In the genomic region with DNA sequence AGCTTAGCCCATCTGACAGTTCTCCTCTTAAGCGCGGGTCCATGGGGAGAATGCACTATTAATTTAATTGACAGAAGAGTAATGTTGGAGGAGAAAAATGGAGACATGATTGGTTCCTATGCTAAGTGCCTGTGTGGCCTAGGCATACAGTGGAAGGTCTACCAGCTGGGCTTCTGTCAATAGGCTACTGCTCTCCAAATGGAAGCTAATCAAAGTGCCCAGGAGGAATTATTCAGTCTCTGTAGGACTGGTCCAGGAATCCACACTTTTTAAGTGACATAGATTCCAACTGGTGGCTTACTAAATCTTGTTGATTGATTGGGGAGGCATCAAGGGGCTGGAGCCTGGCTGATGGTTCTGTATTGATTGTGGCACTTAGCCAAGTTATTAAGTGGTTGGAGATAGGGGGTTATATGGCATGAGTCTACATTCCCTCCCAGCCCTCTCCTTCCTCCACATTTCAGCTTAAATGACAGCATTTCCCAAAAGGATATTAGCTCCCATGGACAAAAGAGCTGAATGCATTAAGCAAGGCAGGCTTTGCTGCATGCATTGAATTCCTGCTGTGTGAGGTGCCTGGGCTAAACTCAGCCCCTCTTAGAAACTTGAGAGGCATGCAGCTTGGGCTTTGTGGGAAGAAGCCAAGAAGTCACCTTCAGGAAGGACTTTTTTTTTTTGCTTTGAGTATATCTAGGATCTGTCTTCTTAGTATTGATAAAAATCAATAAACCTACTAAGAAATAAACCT, we compare ENCODE assay signal across 23 mouse cellular contexts.
DNase-seq lines count a peak whose midpoint lies in the region; ATAC-seq and TF ChIP-seq lines count a peak whose summit lies in the region.
"Had no signal": no experiment of that assay in that cellular context is flagged by ENCODE, and none has a peak within 500 bp of the region (broad histone marks: within the 10 kb centered on the region; RNA-seq: fewer than 3 reads in every experiment).

No protein-coding gene starts in this region.

- DNase-seq in forebrain, embryonic 11.5 days (ENCODE audit: low spot score), result no peak
- DNase-seq in forebrain, postnatal 0 days, result no peak
- DNase-seq in midbrain, embryonic 10.5 days (ENCODE audit: low spot score), result peak; percentile 32
- DNase-seq in midbrain, postnatal 0 days (ENCODE audit: low spot score), result no peak
- peak; percentile 56 for DNase-seq in brain, embryonic 14.5 days (ENCODE audit: low read depth)
- DNase-seq in mesoderm, embryonic 11.5 days (ENCODE audit: low read depth, low spot score), result peak; percentile 52
- no peak for DNase-seq in kidney, postnatal 4 days
- DNase-seq in cerebellum, adult 2 months, result no peak
- DNase-seq: adrenal gland, postnatal 14 days; cerebellum, adult 11 months; cerebellum, postnatal 25 days; gastrocnemius, postnatal 14 days; heart, adult 18-20 months; heart, postnatal 4 days; kidney, adult 9 months; lung, embryonic 14.5 days; lung, postnatal 4 days had no signal

- no peak for TF ChIP-seq CTCF in forebrain, postnatal 0 days (IDR thresholded peaks at IDR 0.05; ENCODE audit: low read depth)
- no peak for TF ChIP-seq CTCF in midbrain, postnatal 0 days (IDR thresholded peaks at IDR 0.05)
- no peak for TF ChIP-seq CTCF in brain, embryonic 14.5 days (IDR thresholded peaks at IDR 0.05; ENCODE audit: borderline replicate concordance, extremely low read depth, insufficient read depth, insufficient read length)
- no peak for TF ChIP-seq CTCF in cerebellum, adult 2 months (IDR thresholded peaks at IDR 0.05; ENCODE audit: borderline replicate concordance, insufficient read depth, low read depth, low read length)

- H3K4me1 ChIP-seq in forebrain, embryonic 11.5 days (replicated peaks; ENCODE audit: control insufficient read depth, insufficient read depth, low read length), result no peaks in the 10 kb centered on the region
- H3K4me1 ChIP-seq in forebrain, postnatal 0 days (ENCODE audit: insufficient read depth), result no peaks in the 10 kb centered on the region
- H3K4me1 ChIP-seq in midbrain, embryonic 10.5 days, result peaks cover 30% of the 10 kb centered on the region
- no peaks in the 10 kb centered on the region for H3K4me1 ChIP-seq in midbrain, postnatal 0 days (ENCODE audit: insufficient read depth, low read length)
- no peaks in the 10 kb centered on the region for H3K4me1 ChIP-seq in cerebellum, adult 2 months (ENCODE audit: control insufficient read depth, insufficient read depth, low read length)
- H3K4me1 ChIP-seq: embryonic facial prominence, embryonic 15.5 days; intestine, embryonic 15.5 days; limb, embryonic 12.5 days; liver, embryonic 12.5 days had no signal

- no peak overlapping the region for H3K4me2 ChIP-seq in forebrain, embryonic 11.5 days (ENCODE audit: low read depth, low read length, severe bottlenecking)
- no peak overlapping the region for H3K4me2 ChIP-seq in forebrain, postnatal 0 days (ENCODE audit: low read depth)
- no peak overlapping the region for H3K4me2 ChIP-seq in midbrain, postnatal 0 days (ENCODE audit: low read depth, low read length, poor library complexity, severe bottlenecking)
- H3K4me2 ChIP-seq: embryonic facial prominence, embryonic 15.5 days; intestine, embryonic 15.5 days; limb, embryonic 12.5 days; liver, embryonic 12.5 days; lung, embryonic 14.5 days had no signal

- H3K27me3 ChIP-seq in forebrain, embryonic 11.5 days (ENCODE audit: control insufficient read depth, insufficient read depth, low read length), result no peaks in the 10 kb centered on the region
- H3K27me3 ChIP-seq in forebrain, postnatal 0 days (ENCODE audit: insufficient read depth, low read length), result no peaks in the 10 kb centered on the region
- peaks cover 13% of the 10 kb centered on the region for H3K27me3 ChIP-seq in midbrain, embryonic 10.5 days (ENCODE audit: low read depth, poor library complexity, severe bottlenecking)
- no peaks in the 10 kb centered on the region for H3K27me3 ChIP-seq in midbrain, postnatal 0 days (ENCODE audit: insufficient read depth, low read length)
- H3K27me3 ChIP-seq in cerebellum, adult 2 months (ENCODE audit: control insufficient read depth, insufficient read depth, low read length), result no peaks in the 10 kb centered on the region
- H3K27me3 ChIP-seq: embryonic facial prominence, embryonic 15.5 days; intestine, embryonic 15.5 days; limb, embryonic 12.5 days; liver, embryonic 12.5 days had no signal

- no peak for TF ChIP-seq POLR2A in brain, embryonic 14.5 days (IDR thresholded peaks at IDR 0.05; ENCODE audit: borderline replicate concordance, extremely low read depth, insufficient read depth, insufficient read length, poor library complexity, severe bottlenecking)
- no peak for TF ChIP-seq POLR2A in cerebellum, adult 2 months (IDR thresholded peaks at IDR 0.05; ENCODE audit: borderline replicate concordance, insufficient read depth, low read length)

- H3K9ac ChIP-seq in forebrain, embryonic 11.5 days (ENCODE audit: low read length), result no peak overlapping the region
- H3K9ac ChIP-seq in forebrain, postnatal 0 days, result no peak overlapping the region
- H3K9ac ChIP-seq in midbrain, postnatal 0 days (replicated peaks; ENCODE audit: low read length, poor library complexity, severe bottlenecking), result no peak overlapping the region
- H3K9ac ChIP-seq: embryonic facial prominence, embryonic 15.5 days; intestine, embryonic 15.5 days; limb, embryonic 12.5 days; liver, embryonic 12.5 days; lung, embryonic 14.5 days had no signal

- no peak overlapping the region for H3K4me3 ChIP-seq in forebrain, embryonic 11.5 days (ENCODE audit: low read depth, low read length)
- no peak overlapping the region for H3K4me3 ChIP-seq in forebrain, postnatal 0 days (ENCODE audit: low read depth, low read length)
- no peak overlapping the region for H3K4me3 ChIP-seq in midbrain, embryonic 10.5 days
- H3K4me3 ChIP-seq in midbrain, postnatal 0 days (ENCODE audit: low read depth, low read length), result no peak overlapping the region
- H3K4me3 ChIP-seq in cerebellum, adult 2 months (replicated peaks; ENCODE audit: insufficient read depth, low read depth, low read length), result no peak overlapping the region
- H3K4me3 ChIP-seq: embryonic facial prominence, embryonic 15.5 days; intestine, embryonic 15.5 days; limb, embryonic 12.5 days; liver, embryonic 12.5 days had no signal

- WGBS in forebrain, embryonic 11.5 days, result 78% methylated on average over 2 of the region's 2 CpGs
- 67% methylated on average over 2 of the region's 2 CpGs for WGBS in forebrain, postnatal 0 days
- 77% methylated on average over 2 of the region's 2 CpGs for WGBS in midbrain, embryonic 10.5 days
- 76% methylated on average over 2 of the region's 2 CpGs for WGBS in midbrain, postnatal 0 days
- WGBS in cerebellum, adult 2 months, result 86% methylated on average over 2 of the region's 2 CpGs

- H3K36me3 ChIP-seq in forebrain, embryonic 11.5 days (ENCODE audit: control insufficient read depth, insufficient read depth, low read length), result no peaks in the 10 kb centered on the region
- H3K36me3 ChIP-seq in forebrain, postnatal 0 days (ENCODE audit: insufficient read depth), result no peaks in the 10 kb centered on the region
- H3K36me3 ChIP-seq in midbrain, embryonic 10.5 days, result no peaks in the 10 kb centered on the region
- H3K36me3 ChIP-seq in midbrain, postnatal 0 days (ENCODE audit: insufficient read depth, low read length), result no peaks in the 10 kb centered on the region
- H3K36me3 ChIP-seq: embryonic facial prominence, embryonic 15.5 days; G1E; intestine, embryonic 15.5 days; limb, embryonic 12.5 days; liver, embryonic 12.5 days had no signal

- H3K27ac ChIP-seq in forebrain, embryonic 11.5 days (ENCODE audit: low read depth, low read length), result no peak overlapping the region
- H3K27ac ChIP-seq in forebrain, postnatal 0 days (ENCODE audit: low read depth, low read length), result no peak overlapping the region
- H3K27ac ChIP-seq in midbrain, embryonic 10.5 days (replicated peaks), result 0 out of 2 replicates have a peak overlapping the region, but pooled peaks have one; percentile 33
- H3K27ac ChIP-seq in midbrain, postnatal 0 days (ENCODE audit: low read depth, low read length), result no peak overlapping the region
- no peak overlapping the region for H3K27ac ChIP-seq in cerebellum, adult 2 months (ENCODE audit: insufficient read depth, low read length)
- H3K27ac ChIP-seq: embryonic facial prominence, embryonic 15.5 days; intestine, embryonic 15.5 days; limb, embryonic 12.5 days; liver, embryonic 12.5 days; stomach, postnatal 0 days had no signal

- peak; percentile 53; the same call in 1 of the 2 replicates for ATAC-seq in forebrain, embryonic 11.5 days (replicated peaks; ENCODE audit: low FRiP score)
- no peak for ATAC-seq in forebrain, postnatal 0 days
- ATAC-seq in midbrain, postnatal 0 days (ENCODE audit: low FRiP score), result no peak
- ATAC-seq: intestine, embryonic 15.5 days; liver, embryonic 12.5 days had no signal

- H3K9me3 ChIP-seq in forebrain, embryonic 11.5 days (ENCODE audit: control insufficient read depth, low read length), result no peaks in the 10 kb centered on the region
- H3K9me3 ChIP-seq in forebrain, postnatal 0 days (ENCODE audit: low read length), result no peaks in the 10 kb centered on the region
- H3K9me3 ChIP-seq in midbrain, embryonic 10.5 days (replicated peaks), result no peaks in the 10 kb centered on the region
- no peaks in the 10 kb centered on the region for H3K9me3 ChIP-seq in midbrain, postnatal 0 days (ENCODE audit: low read length)
- H3K9me3 ChIP-seq: embryonic facial prominence, embryonic 15.5 days; intestine, embryonic 15.5 days; limb, embryonic 12.5 days; liver, embryonic 12.5 days had no signal

Comparison
In these comparisons a context has a peak if more than half of its experiments do, and no peak if none do; other contexts are left out.
1. DNase-seq: peak in midbrain, embryonic 10.5 days (single experiment), brain, embryonic 14.5 days (single experiment) and mesoderm, embryonic 11.5 days (single experiment); none in forebrain, embryonic 11.5 days (single experiment), forebrain, postnatal 0 days (single experiment), midbrain, postnatal 0 days (single experiment), kidney, postnatal 4 days (0 of 2) and cerebellum, adult 2 months (0 of 2).